Mouse (Mus musculus) adrenal gland, postnatal 14 days (tissue): Measurements from ENCODE around the gene Fgf4. TPM values are rescaled to one million over a fixed set of nuclear protein-coding genes. Genes with fewer than 3 reads are reported as not detected.

Experiments
- DNase-seq: peaks from one replicate; pipeline ENCODE4 v3.0.0; 2021; ENCODE audit warnings: mixed read lengths
- total RNA-seq: library from RNA; stranded (reverse); gene quantifications from 2 replicates; pipeline ENCODE4 v1.2.3, GENCODE M21; 2021

Gene Fgf4
- total RNA-seq, 1 experiment from 2014 or later, result not detected

GRCm38 (mm10) chr7:144912897-144913296, 65.7 kb downstream of the Fgf4 start:
- no peak for DNase-seq

GRCm38 (mm10) chr7:144914296-144914947, 67.3 kb downstream of the Fgf4 start:
- DNase-seq, result no peak

Other genes starting within 250 kb of the Fgf4 start
- 34.8 and 40.9 TPM in 2 replicates for gene Ano1, start 95.4 kb upstream of the Fgf4 start, total RNA-seq
- 0.70 and 0.83 TPM in 2 replicates for gene Fgf3, start 9.3 kb upstream of the Fgf4 start, total RNA-seq
- gene Fgf15, start 49.2 kb downstream of the Fgf4 start, total RNA-seq, result not detected in 2 replicates
- 24.1 and 33.2 TPM in 2 replicates for gene LTO1, start 67.7 kb downstream of the Fgf4 start, total RNA-seq
- 95.5 and 104 TPM in 2 replicates for gene Ccnd1, start 92.6 kb downstream of the Fgf4 start, total RNA-seq